Mouse (Mus musculus): ENCODE measurements around the gene Cfd. TPM values are rescaled to one million over a fixed set of nuclear protein-coding genes. Genes with fewer than 3 reads are reported as not detected.

Cfd gene
- polyA plus RNA-seq, 1 experiment = 0.40 TPM

GRCm38 (mm10) chr10:79914131-79914947, 23.7 kb downstream of the Cfd start:
- H3K27ac ChIP-seq (ENCODE audit: insufficient read depth, low read length) = no peak overlapping the region
- peaks cover 6% of the 10 kb centered on the region for H3K4me1 ChIP-seq (ENCODE audit: control insufficient read depth, insufficient read depth, low read length)
- H3K4me3 ChIP-seq (ENCODE audit: insufficient read depth, low read length) = no peak overlapping the region
- no peak for TF ChIP-seq POLR2A (IDR thresholded peaks at IDR 0.05; ENCODE audit: extremely low read depth, insufficient read depth, low read length)
- TF ChIP-seq CTCF (IDR thresholded peaks at IDR 0.05; ENCODE audit: extremely low read depth, insufficient read depth, low read length) = no peak

GRCm38 (mm10) chr10:79914948-79915596, 24.4 kb downstream of the Cfd start:
- Histone ChIP-seq H3K27ac (ENCODE audit: insufficient read depth, low read length) (no peak overlapping the region), H3K4me3 (ENCODE audit: insufficient read depth, low read length) (peak overlapping the region; percentile 95), H3K4me1 (ENCODE audit: control insufficient read depth, insufficient read depth, low read length) (peaks cover 3% of the 10 kb centered on the region)
- TF ChIP-seq CTCF (IDR thresholded peaks at IDR 0.05; ENCODE audit: extremely low read depth, insufficient read depth, low read length) (no peak), POLR2A (IDR thresholded peaks at IDR 0.05; ENCODE audit: extremely low read depth, insufficient read depth, low read length) (no peak)

GRCm38 (mm10) chr10:79916081-79916480, 25.4 kb downstream of the Cfd start:
- H3K4me1 ChIP-seq (ENCODE audit: control insufficient read depth, insufficient read depth, low read length) = peaks cover 5% of the 10 kb centered on the region
- H3K4me3 ChIP-seq (ENCODE audit: insufficient read depth, low read length) = peak overlapping the region; percentile 95
- TF ChIP-seq CTCF (IDR thresholded peaks at IDR 0.05; ENCODE audit: extremely low read depth, insufficient read depth, low read length) = no peak
- no peak for TF ChIP-seq POLR2A (IDR thresholded peaks at IDR 0.05; ENCODE audit: extremely low read depth, insufficient read depth, low read length)
- peak overlapping the region; percentile 94 for H3K27ac ChIP-seq (ENCODE audit: insufficient read depth, low read length)

- TF ChIP-seq CTCF (IDR thresholded peaks at IDR 0.05; ENCODE audit: extremely low read depth, insufficient read depth, low read length) = no peak
- TF ChIP-seq POLR2A (IDR thresholded peaks at IDR 0.05; ENCODE audit: extremely low read depth, insufficient read depth, low read length) = peak; percentile 79
- Histone ChIP-seq H3K27ac (ENCODE audit: insufficient read depth, low read length) (peak within 1 kb of the TSS; percentile 94), H3K4me1 (ENCODE audit: control insufficient read depth, insufficient read depth, low read length) (peaks cover 5% of the 10 kb centered on the region), H3K4me3 (ENCODE audit: insufficient read depth, low read length) (peak within 1 kb of the TSS; percentile 95)
Measured at GRCm38 (mm10) chr10:79916808-79917531, 26.3 kb downstream of the Cfd start, which contains the start of gene Kiss1r. Gene Kiss1r, plus strand, starts transcription at chr10:79916971.

- H3K27ac ChIP-seq (ENCODE audit: insufficient read depth, low read length) = no peak overlapping the region
Measured at GRCm38 (mm10) chr10:79917532-79918100, 27.0 kb downstream of the Cfd start.

GRCm38 (mm10) chr10:79918231-79919078, 27.8 kb downstream of the Cfd start:
- H3K4me1 ChIP-seq (ENCODE audit: control insufficient read depth, insufficient read depth, low read length) = peaks cover 5% of the 10 kb centered on the region
- TF ChIP-seq POLR2A (IDR thresholded peaks at IDR 0.05; ENCODE audit: extremely low read depth, insufficient read depth, low read length) = no peak
- no peak for TF ChIP-seq CTCF (IDR thresholded peaks at IDR 0.05; ENCODE audit: extremely low read depth, insufficient read depth, low read length)
- no peak overlapping the region for H3K27ac ChIP-seq (ENCODE audit: insufficient read depth, low read length)
- H3K4me3 ChIP-seq (ENCODE audit: insufficient read depth, low read length) = peak overlapping the region; percentile 29

More at GRCm38 (mm10) chr10:79917532-79918100, 27.0 kb downstream of the Cfd start:
- no peak for TF ChIP-seq CTCF (IDR thresholded peaks at IDR 0.05; ENCODE audit: extremely low read depth, insufficient read depth, low read length)
- no peak for TF ChIP-seq POLR2A (IDR thresholded peaks at IDR 0.05; ENCODE audit: extremely low read depth, insufficient read depth, low read length)
- peak overlapping the region; percentile 95 for H3K4me3 ChIP-seq (ENCODE audit: insufficient read depth, low read length)
- H3K4me1 ChIP-seq (ENCODE audit: control insufficient read depth, insufficient read depth, low read length) = peaks cover 5% of the 10 kb centered on the region

- no peak overlapping the region for H3K27ac ChIP-seq (ENCODE audit: insufficient read depth, low read length)
- peak overlapping the region; percentile 29; the same call in 1 of the 2 replicates for H3K4me3 ChIP-seq (ENCODE audit: insufficient read depth, low read length)
- H3K4me1 ChIP-seq (ENCODE audit: control insufficient read depth, insufficient read depth, low read length) = peaks cover 5% of the 10 kb centered on the region
- no peak for TF ChIP-seq POLR2A (IDR thresholded peaks at IDR 0.05; ENCODE audit: extremely low read depth, insufficient read depth, low read length)
- no peak for TF ChIP-seq CTCF (IDR thresholded peaks at IDR 0.05; ENCODE audit: extremely low read depth, insufficient read depth, low read length)
Measured at GRCm38 (mm10) chr10:79919251-79919849, 28.7 kb downstream of the Cfd start.

Measured in cortical plate, adult 2 months (tissue).